Mouse (Mus musculus) bone marrow macrophage, adult 2 months (primary cell): Measurements from ENCODE around the gene Rasgrp2.

Experiments
- CTCF ChIP-seq: IDR thresholded peaks from 2 replicates; pipeline ENCODE4 v1.5.1; 2012; ENCODE audit warnings: low read depth, mild to moderate bottlenecking, low read length, moderate library complexity
- POLR2A ChIP-seq: IDR thresholded peaks from 2 replicates; pipeline ENCODE4 v1.6.1; 2012; ENCODE audit warnings: mild to moderate bottlenecking, low read depth, low read length, borderline replicate concordance

GRCm38 (mm10) chr19:6389803-6390202 lies 9.3 kb upstream of the Rasgrp2 start:
- no peak for TF ChIP-seq CTCF
- no peak for TF ChIP-seq POLR2A
